Mouse (Mus musculus): ENCODE results near the gene Mt4.

DNA sequence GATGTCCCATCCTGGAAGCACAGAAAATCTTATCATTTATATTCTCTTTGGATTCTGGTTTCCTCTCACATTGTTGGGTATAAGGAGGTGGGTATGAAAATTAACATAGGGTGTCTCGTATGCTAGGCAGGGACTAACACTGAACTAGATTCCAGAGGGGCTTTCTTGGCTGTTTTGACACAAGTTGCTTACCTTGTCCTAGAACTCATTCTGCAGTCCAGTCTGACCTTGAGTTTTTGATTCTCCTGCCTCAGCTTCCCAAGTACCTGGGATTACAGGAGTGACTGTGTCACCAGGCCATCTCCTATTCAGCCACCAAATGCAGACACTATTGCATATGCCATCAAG, 43.5 kb downstream of the Mt4 start:
- TF ChIP-seq CHD2 (IDR thresholded peaks at IDR 0.05; ENCODE audit: low read depth, low read length) (no peak; the same call in 1 of the 2 replicates), ZC3H11A (IDR thresholded peaks at IDR 0.05; ENCODE audit: borderline replicate concordance, low read depth, low read length) (no peak), MAFK (IDR thresholded peaks at IDR 0.05; ENCODE audit: insufficient read depth, low read depth, low read length) (no peak), ZNF384 (IDR thresholded peaks at IDR 0.05; ENCODE audit: low read depth, low read length) (no peak)

Data from ES-E14 (cell line).